Mouse (Mus musculus): ENCODE data around the gene Sdhaf1.

Gene Sdhaf1

DNA sequence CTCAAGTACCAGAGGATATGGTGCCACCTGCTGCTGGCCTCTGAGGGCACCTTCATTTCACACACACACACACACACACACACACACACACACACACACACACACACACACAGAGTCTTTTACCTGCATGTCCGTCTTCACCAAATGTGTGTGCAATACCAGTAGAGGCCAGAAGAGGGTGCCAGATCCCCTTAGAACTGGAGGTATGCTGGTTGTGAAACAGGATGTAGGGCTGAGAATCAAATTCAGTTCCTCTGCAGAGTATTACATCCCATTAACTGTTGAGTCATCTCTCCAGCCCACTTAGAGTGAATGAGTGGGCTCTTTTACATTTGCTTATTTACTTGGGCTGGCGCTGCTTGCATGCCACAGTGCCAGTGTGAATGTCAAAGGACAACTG, 1.7 kb upstream of the Sdhaf1 start:
- DNase-seq (ENCODE audit: low spot score) = peak; percentile 70

DNA sequence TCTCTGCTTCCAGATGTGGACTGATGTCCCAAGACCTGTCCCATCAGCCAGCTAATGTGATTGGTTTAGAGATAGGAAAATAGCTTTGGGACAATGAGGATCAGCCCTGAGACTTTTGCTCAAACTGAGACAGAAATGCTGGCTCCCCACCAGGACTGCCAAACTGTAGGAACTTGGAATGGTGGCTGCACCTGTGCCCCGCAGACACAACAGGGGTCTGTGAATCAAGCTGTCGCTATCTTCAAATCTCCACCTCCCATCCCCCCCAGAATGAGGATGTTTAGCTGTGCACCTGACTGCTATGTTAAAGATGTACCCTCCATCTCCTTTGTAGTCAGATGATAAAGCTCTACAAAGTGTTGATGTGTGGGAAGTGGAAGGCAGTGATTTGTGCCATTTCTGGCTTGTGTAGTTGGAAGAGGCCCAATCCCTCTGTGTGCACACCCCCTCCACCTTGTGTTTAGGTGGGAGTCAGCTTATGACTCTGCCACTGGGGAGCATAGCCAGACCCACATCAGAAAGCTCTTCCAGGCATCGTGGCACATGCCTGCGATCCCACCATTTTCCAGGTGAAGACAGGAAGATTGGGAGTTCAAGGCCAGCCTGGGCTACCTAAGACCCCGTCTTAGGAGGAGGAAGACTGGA, 727 bp upstream of the Sdhaf1 start:
- DNase-seq (ENCODE audit: low spot score) = no peak

DNA sequence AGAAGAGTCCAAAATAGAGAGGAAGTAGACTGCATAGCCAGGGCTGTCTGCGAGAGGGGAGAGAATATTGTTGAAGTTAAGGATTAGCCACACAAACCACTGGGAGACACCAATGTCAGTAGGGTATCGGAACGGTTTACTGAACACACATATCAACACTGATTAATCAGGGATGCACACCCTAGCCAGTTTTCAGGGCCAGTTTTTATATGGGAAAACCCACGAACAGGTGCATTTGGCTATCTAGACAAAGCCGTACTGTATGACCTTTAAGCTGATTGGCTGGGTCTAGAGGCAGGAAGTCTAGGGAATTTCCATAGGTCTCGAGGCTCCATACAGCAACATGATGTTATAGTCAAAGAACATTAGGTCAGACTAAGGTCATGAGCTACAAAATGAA, 830 bp downstream of the Sdhaf1 start:
- peak; percentile 13 for DNase-seq (ENCODE audit: low spot score)

DNA sequence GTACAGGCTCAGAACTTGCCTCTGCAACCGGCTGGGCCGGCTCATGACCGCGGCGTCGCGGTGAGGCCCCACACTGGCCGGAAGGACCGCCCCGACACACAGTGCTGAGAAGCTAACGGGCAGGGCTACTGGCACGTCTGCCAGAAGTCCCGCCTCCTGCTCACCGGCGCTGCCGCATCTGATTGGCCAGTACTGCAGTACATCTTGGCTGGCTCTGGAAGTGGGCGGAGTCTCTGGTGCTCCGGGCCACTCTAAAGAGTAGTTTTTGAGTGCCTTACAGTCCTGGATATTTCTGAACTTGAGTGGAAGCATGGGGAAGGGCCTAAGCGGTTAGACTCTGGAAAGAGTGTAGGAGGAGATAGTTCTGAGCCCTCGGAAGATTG, 1.4 kb downstream of the Sdhaf1 start:
- peak; percentile 98 for DNase-seq (ENCODE audit: low spot score)

DNA sequence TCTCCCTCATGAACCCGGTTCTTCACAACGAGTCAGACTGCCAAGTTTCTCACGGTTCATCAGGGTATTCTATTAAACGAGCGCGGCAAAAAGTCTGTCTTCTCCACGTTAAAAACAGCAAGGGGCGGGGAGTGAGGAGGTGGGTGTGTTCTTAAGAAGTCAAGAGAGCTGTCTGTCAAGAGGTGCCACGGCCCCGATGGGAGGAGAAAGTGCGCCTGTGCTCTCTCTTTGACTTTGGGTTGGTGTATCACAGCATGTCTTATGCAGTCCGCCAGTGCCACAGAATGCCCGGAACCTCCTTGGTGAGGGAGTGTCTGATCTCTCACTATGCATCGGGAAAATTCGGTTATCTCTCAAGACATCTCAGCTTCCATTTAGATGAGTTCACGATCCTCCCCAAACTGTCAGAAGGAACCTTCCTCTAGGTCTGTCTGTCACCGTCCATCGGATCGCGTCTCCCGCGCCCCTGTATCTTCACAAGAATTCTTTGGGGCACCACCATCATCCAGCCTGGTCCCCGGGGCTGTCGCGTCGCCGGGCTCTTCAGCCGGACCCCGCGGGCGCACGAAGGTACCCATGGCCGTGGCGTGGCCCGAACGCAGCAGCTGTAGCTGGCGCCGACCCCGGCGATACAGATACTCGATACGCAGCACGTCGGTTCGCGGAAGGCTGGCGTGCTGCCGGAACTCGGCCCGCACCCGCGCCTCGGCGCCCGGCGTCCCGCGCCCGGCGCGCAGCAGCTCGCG, 2.0 kb downstream of the Sdhaf1 start, which contains the start of gene E130208F15Rik:
Gene E130208F15Rik, plus strand, starts transcription at position 202 of the 746 bp plus-strand sequence.
- peak; percentile 79 for DNase-seq (ENCODE audit: low spot score)

DNA sequence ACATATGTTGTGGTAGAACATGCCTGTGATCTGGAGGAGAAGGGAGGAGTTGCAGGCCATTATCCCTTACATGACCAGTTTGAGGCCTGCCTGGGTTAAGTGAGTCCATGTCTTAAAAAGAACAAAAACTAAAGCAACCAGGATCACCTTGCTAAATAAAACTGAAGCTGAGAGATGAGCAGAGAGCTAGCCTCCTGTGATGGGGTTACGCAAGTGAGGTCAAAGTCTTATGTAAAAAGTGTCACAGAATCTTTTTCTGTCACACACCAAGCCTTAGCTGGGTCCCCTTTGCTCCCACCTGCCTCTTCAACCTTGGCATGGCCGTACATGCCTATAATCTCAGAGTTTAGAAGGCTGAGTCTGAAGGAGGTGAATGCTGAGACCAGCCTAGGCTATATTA, 2.7 kb downstream of the Sdhaf1 start:
- no peak for DNase-seq (ENCODE audit: low spot score)

DNA sequence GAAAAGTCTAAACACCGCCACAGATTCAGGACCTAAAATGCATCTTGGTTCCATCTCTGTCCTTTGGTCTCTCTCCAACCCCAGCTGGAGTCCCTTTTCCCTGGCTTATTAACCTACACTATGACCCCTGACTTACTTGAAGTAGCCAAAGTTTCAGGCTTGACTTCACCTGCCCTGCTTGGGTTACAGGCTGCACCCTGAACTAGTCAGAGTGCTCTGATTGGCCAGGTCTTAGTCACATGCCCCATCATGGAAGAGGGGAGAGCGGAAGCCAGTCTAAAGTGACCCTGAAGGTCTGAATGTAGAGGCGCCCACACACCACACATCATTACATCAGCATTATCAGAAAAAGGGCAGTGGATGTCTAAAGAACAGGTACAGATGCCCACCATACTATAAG, 5.6 kb downstream of the Sdhaf1 start:
- no peak for DNase-seq (ENCODE audit: low spot score)

DNA sequence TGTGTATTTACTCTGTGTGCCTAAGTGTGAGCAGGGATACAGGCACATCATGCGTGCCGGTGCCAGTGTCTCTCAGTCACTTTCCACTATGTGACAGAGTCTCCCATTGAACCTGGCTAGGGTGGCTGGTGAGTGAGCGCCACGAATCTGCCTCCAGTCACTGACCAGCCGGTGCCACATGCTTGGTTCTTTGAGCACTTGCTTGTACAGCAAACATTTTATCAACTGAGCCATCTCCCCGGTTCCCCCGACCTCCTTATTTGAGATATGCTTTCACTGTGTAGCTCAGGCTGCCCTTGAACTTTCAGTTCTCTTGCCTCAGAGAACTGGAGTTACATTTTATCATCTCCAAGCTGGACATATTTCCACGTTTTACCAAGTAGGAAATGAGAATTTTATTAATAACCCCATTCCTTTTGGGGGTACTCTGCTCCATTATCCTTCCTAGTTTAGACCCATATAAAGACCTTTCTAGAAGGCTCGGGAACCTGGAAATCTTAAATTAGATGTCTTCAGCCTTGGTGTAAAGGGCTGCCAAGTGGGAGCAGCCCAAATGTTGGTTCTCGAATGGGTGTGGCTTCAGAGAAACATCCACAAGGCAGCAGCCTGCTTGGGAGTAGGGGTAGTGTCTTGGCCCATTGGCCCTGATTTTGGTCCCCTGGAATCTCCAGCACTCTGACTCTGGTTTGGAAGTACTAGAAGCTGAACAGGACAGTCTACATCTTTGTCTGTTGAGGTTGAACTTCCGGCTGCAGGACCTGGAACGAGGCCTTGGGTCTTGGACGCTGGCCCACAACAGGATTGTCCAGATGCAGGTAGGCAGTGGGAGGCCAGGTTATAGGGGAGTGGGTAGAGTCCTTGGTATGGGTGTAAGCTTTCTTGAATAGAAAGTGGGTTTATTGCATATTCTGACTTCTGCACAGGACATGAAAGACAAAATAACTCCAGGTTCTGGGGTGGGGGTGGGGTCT, 7.9 kb downstream of the Sdhaf1 start:
- DNase-seq (ENCODE audit: low spot score) = no peak

DNA sequence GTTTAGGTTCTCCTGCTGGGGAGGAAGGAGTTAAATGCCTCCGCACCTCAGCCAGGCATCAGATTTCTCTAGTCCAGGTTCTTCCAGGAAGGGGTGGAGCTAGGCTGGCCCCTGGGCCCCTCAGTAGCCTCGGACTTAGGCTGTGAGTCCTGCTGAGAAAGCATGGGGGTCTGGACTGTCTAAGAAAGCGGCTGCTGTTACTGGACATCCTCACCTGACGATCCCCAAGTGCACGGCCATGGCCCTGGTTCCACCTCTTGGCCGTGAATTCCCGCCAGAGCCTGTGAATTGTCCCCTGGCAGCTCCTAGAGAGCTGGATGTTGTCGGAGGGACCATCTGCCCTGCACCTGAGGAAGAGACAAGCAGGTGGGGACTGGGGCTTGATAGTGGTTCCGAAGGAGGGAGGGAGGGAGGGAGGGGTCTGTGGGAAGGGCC, 9.0 kb downstream of the Sdhaf1 start, which contains the start of gene Syne4:
Gene Syne4, plus strand, starts transcription at position 87 of the 435 bp plus-strand sequence.
- peak; percentile 75 for DNase-seq (ENCODE audit: low spot score)

DNA sequence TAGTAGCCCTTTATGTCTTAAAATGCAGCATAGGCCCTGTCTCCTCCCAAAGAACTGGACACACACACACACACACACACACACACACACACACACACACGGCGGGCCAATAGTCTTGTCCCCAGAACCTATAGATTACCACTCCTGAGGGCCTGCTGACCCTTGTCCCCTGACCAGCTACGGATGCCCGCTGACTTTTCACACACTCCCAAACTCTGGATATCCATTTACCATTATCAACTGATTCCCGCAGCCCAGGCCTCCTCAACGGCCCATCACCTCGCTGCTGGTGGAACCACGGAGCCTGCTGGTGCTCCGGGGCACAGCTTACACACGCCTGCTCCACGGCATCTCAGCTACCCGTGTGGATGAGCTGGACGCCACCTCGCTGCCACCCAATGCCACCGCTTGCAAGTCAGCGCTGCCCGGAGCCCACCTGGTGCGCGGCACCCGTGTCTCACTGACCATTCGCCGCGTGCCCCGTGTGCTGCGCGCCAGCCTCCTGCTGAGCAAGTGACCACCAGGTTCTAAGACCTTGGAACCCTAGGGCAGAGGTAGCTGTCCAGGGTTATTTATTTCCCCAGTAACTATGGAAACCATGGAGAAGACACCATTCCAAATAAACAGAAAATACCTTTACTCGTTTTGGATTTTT, 9.9 kb downstream of the Sdhaf1 start:
- DNase-seq (ENCODE audit: low spot score) = no peak

DNA sequence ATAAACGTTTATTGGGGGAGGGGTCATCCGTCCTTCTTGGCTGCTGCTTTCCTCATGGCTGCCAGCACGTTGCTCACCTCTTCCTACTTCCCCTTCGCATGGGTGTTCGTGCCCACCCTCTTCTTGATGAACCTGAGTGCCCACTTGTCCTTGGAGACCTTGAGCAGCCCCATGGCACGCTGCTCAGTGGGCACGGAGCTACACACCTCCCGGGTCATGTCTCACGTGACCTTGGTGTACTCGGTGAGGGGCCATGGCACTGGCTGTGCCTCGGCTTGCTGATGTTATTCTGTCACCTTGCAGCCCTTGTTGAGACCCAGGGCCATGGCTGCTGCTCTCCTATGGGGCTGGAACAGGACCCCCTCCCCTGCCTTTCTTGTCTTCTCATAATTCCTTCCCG, 13.6 kb downstream of the Sdhaf1 start:
- DNase-seq (ENCODE audit: low spot score) = no peak

DNA sequence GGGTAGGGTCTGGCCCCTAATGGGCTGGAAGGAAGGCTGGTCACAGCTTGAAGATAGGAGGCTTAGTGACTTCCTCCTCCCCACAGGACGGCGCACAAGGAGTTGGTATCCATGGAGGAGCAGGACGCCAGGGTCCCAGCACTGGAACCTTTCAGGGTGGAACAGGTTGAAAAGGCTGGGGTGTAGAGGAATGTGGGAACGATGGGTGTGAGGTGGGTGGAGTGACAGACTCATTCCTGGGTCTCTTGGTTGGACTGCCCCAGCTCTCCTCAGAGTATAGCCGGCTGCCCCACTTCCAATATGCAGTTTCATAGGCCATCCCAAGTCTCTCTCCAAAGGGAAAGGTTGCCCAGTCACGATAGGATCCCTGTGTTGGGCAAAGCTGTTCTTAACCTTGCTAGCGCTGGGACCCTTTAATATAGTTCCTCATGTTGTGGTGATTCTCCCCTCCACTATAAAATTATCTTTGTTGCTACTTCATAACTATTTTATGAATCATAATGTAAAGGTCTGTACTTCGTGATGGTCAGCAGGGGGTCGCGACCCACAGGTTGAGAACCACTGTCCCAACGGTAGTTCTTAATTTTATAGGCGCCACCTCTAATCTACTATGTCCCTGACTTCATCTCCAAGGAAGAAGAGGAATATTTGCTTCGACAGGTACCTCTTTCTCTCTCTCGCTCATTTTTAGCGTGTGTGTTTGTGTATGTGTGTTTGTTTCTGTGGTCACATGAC, 14.1 kb downstream of the Sdhaf1 start:
- no peak for DNase-seq (ENCODE audit: low spot score)

DNA sequence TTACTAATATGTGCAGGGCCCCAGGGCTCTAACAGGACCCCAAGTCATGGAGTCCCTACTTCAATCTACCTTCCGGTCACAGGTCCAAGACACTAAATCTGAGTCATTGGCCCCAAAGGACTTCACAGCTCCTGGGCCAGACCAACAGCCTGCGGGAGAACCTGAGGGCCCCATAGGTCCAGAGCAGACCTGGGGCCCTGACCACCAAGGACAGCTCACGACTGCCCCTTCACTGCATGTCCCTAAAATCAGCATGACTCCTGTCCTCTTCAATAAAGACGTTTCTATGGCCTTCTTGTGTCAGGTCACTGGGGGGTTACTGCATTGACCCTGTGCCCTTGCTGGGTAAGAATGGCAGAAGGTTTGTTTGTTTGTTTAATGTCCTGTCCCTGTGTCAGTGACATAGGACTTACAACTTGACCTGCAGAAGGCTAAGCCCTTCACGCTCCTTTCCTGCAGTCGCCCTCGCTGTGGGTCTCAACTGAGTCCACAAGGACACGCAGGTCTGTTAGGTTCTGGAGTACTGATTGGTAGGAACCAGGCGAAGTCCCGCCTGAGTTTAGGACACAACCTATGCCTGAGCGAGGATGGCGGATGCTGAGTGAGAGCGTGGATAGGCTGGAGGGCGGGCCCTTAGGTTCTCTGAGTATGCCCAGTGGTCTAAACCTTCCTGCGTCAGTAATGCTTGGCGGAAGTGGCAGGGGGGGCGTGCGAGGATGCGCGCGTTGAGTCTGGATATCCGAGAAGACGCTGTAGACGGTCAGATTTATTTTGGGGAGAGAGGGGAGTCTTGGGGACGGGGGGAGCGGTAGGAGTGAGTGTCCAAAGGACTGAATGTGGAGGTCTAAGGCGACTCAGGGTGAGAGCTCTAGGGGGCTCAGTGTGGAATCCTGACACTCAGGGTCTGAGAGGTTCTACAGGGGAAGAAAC, 15.4 kb downstream of the Sdhaf1 start, which contains the start of gene Alkbh6:
Gene Alkbh6, plus strand, starts transcription at position 642 of the 930 bp plus-strand sequence.
- DNase-seq (ENCODE audit: low spot score) = peak; percentile 97

DNA sequence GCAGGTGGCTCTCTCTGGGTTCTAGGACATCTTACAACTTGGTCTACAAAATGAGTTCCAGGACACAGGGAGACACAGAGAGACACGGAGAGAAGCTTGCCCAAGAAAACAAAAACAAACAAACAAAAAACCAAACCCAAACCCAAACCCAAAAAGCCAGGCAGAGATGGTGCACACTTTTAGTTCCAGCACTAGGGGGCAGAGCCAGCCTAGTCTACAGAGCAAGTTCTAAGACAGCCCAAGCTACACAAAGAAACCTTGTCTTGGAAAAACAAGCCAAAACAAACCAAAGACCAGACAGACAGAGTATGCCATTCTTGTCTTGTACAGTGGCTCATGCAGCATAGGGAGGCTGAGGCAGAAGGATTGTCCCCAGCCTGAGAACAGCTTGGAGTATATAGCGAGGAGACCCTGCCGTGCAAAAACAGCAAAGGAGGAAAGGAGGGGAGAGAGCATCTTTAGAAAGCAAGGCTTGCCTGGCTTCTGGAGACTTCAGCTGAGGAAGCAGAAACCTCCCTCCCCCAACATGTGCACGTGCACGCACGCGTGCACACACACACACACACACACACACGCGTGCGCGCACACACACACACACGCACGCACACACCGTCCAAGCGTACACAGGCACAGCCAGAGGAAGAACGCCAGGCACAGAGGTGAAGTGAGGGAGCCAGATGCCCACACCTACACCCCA, 17.5 kb downstream of the Sdhaf1 start:
- DNase-seq (ENCODE audit: low spot score) = no peak

DNA sequence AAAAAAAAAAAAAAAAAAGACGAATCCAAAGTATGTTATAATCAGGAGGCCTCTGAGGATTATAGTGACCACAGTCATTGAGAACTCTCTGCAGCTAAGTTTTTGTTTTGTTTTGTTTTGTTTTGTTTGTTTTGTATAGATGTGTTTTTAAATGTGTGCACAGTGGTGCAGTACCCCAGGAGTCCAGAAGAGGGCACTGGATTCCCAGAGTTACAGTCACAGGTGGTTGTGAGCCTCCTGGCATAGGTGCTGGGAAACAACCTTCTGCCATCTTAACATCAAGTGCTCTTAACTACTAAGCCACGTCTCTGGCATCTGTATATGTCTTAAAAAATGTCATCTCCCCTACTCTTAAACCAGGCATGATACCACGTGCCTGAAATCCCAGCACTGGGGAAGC, 22.8 kb downstream of the Sdhaf1 start:
- peak; percentile 57 for DNase-seq (ENCODE audit: low spot score)

DNA sequence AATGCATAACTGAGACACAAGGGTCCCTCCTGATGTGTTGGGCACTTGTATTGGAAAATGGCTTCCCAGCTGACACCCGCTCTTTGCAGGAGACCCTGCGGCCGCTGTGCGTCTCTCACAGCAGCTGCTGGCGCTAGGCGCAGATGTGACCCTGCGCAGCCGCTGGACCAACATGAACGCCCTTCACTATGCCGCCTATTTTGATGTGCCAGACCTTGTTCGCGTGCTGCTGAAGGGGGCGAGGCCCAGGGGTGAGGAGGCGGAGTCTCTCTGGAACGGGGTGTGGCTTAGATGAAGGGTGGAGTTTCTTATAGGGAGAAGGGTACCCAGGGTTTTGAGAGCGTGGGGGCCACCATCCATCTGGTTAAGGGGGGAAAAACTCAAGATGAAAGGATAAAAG, 26.4 kb downstream of the Sdhaf1 start:
- no peak for DNase-seq (ENCODE audit: low spot score)

DNA sequence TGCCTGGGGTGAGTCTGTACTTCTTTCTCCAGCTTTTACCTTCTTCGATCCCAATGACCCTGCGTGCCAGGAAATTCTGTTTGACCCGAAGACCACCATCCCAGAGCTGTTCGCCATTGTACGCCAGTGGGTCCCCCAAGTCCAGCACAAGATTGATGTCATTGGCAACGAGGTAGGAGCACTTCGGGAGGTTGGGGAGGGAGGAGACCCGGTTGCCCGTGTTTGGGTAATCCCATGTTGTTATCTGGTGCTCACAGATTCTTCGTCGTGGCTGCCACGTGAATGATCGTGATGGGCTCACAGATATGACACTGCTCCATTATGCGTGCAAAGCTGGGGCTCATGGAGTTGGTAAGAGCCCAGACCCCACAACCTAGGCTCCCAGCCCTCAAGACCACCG, 26.9 kb downstream of the Sdhaf1 start:
- no peak for DNase-seq (ENCODE audit: low spot score)

DNA sequence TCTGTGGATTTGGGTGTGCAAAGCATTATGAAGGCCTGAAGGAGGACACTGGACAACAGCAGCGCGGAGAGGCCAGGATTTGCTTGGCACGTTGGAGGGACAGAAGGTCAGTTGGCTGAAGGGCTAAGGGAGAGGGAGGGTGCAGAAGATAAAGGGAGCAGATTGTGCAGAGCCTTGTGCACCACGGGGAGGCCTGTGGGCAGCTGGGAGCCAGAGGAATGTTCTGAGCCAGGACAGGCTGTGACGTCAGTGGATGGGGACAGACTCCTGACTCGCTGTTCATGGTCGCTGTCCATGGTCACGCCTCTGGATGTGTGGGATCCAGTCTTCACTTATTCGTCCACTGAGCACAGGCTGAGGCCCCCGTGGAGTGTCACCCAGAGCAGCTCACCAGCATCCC, 28.6 kb downstream of the Sdhaf1 start:
- no peak for DNase-seq (ENCODE audit: low spot score)

DNA sequence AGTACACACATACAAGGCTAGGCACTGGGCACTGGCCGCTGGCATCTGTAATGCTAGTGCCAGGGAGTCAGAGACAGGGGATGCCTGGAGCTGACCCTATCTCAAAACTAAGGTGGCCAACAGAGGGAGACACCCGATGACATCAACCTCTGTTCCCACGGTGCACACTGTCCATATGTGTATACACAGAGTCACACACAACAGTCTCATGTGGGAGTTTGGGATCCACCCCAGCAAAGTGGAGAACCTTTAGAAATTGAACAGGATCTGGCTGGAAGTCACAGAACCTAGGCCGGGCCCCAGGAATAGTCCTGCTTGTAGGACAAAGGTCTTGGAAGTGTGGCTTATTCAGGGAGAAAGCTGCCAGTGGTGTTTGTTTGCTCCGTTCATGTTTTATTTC, 29.4 kb downstream of the Sdhaf1 start:
- no peak for DNase-seq (ENCODE audit: low spot score)

All from embryo, embryonic 10.5 days (tissue).